Mouse (Mus musculus) MEL (cell line): ENCODE measurements around the gene Wdr4. TPM values are rescaled to one million over a fixed set of nuclear protein-coding genes. Genes with fewer than 3 reads are reported as not detected.

ENCODE experiments used
- DNase-seq: peaks from one replicate; pipeline ENCODE4 v3.0.0; 2011; ENCODE audit warnings: low read depth, low spot score
- H3K27ac ChIP-seq: 2 replicates; pipeline ENCODE4 v1.5.1; 2012; ENCODE audit warnings: low read depth, mild to moderate bottlenecking, control low read depth, low read length, moderate library complexity; ENCODE audit not compliant: control insufficient read depth
- H3K27me3 ChIP-seq, 2 experiments: fragments of 150-350 bp in 1 of 2; sonication (generic) in 1 of 2; 2 replicates each; pipeline ENCODE4 v1.6.1; 2012; ENCODE audit warnings: low read length in 2 of 2, mild to moderate bottlenecking in 2 of 2, improper control_type of control experiment in 1 of 2, moderate library complexity in 1 of 2; ENCODE audit not compliant: insufficient read depth in 2 of 2, control insufficient read depth in 1 of 2
- H3K36me3 ChIP-seq, 2 experiments: 2 replicates each; pipeline ENCODE4 v1.6.1; 2012 to 2014; ENCODE audit warnings: low read length in 2 of 2, improper control_type of control experiment in 1 of 2, inconsistent platforms in 1 of 2, mild to moderate bottlenecking in 1 of 2; ENCODE audit not compliant: insufficient read depth in 2 of 2, control insufficient read depth in 1 of 2
- H3K4me1 ChIP-seq, 2 experiments: fragments of 150-350 bp in 1 of 2; sonication (generic) in 1 of 2; 2 replicates each; pipeline ENCODE4 v1.6.1; 2012; ENCODE audit warnings: low read length in 2 of 2, improper control_type of control experiment in 1 of 2, mild to moderate bottlenecking in 1 of 2; ENCODE audit not compliant: insufficient read depth in 2 of 2, control insufficient read depth in 1 of 2
- H3K4me3 ChIP-seq, 2 experiments: fragments of 150-350 bp in 1 of 2; sonication (generic) in 1 of 2; 2 replicates each; pipeline ENCODE4 v1.5.1; 2012; ENCODE audit warnings: low read depth in 2 of 2, low read length in 2 of 2, mild to moderate bottlenecking in 2 of 2, moderate library complexity in 2 of 2, control low read depth in 1 of 2, improper control_type of control experiment in 1 of 2; ENCODE audit not compliant: control insufficient read depth in 1 of 2, insufficient read depth in 1 of 2
- H3K79me2 ChIP-seq: 2 replicates; pipeline ENCODE4 v1.6.1; 2012; ENCODE audit warnings: mild to moderate bottlenecking, low read length, moderate library complexity; ENCODE audit not compliant: control insufficient read depth, poor library complexity, insufficient read depth
- H3K9ac ChIP-seq: 2 replicates; pipeline ENCODE4 v1.6.1; 2012; ENCODE audit warnings: low read depth, mild to moderate bottlenecking, control low read depth, low read length, moderate library complexity; ENCODE audit not compliant: control insufficient read depth, poor library complexity, severe bottlenecking
- H3K9me3 ChIP-seq: fragments of 150-350 bp; sonication (generic); replicated peaks from 2 replicates; pipeline ENCODE4 v1.6.1; 2012; ENCODE audit warnings: mild to moderate bottlenecking, low read length, improper control_type of control experiment, moderate library complexity; ENCODE audit not compliant: insufficient read depth
- BHLHE40 ChIP-seq: IDR thresholded peaks from 2 replicates; pipeline ENCODE4 v1.6.1; 2012; ENCODE audit warnings: low read depth, mild to moderate bottlenecking, inconsistent platforms, low read length, improper control_type of control experiment, borderline replicate concordance
- ELF1 ChIP-seq: IDR thresholded peaks from 2 replicates; pipeline ENCODE4 v1.6.1; 2014; ENCODE audit warnings: low read depth, mild to moderate bottlenecking, inconsistent platforms, low read length, improper control_type of control experiment, moderate library complexity
- EP300 ChIP-seq, 2 experiments: IDR thresholded peaks; 2 replicates each; pipeline ENCODE4 v1.6.1; 2011; ENCODE audit warnings: improper control_type of control experiment in 2 of 2, low read length in 2 of 2, low read depth in 1 of 2, mild to moderate bottlenecking in 1 of 2
- ETS1 ChIP-seq: IDR thresholded peaks from 2 replicates; pipeline ENCODE4 v1.6.1; 2012; ENCODE audit warnings: low read depth, mild to moderate bottlenecking, inconsistent platforms, low read length, improper control_type of control experiment, moderate library complexity
- JUND ChIP-seq: IDR thresholded peaks from 2 replicates; pipeline ENCODE4 v1.6.1; 2011; ENCODE audit warnings: low read depth, mild to moderate bottlenecking, improper control_type of control experiment, low read length
- KAT2A ChIP-seq: conservative IDR thresholded peaks from 2 replicates; pipeline ENCODE4 v1.6.1; 2012; ENCODE audit warnings: low read depth, low read length, improper control_type of control experiment, inconsistent platforms
- MAFK ChIP-seq: IDR thresholded peaks from 2 replicates; pipeline ENCODE4 v1.6.1; 2011; ENCODE audit warnings: low read depth, mild to moderate bottlenecking, low read length, improper control_type of control experiment, borderline replicate concordance
- MAX ChIP-seq: IDR thresholded peaks from 2 replicates; pipeline ENCODE4 v1.6.1; 2011; ENCODE audit warnings: low read length, improper control_type of control experiment
- MXI1 ChIP-seq: IDR thresholded peaks from 2 replicates; pipeline ENCODE4 v1.6.1; 2011; ENCODE audit warnings: mild to moderate bottlenecking, low read depth, low read length, improper control_type of control experiment
- MYC ChIP-seq: IDR thresholded peaks from 2 replicates; pipeline ENCODE4 v1.6.1; 2011; ENCODE audit warnings: low read depth, mild to moderate bottlenecking, low read length, improper control_type of control experiment, moderate library complexity
- POLR2A ChIP-seq, 2 experiments: IDR thresholded peaks; 2 replicates each; pipeline ENCODE4 v1.6.1; 2011 to 2012; ENCODE audit warnings: low read length in 2 of 2, mild to moderate bottlenecking in 2 of 2, control low read depth in 1 of 2, improper control_type of control experiment in 1 of 2, low read depth in 1 of 2, moderate library complexity in 1 of 2; ENCODE audit not compliant: control insufficient read depth in 1 of 2, insufficient read depth in 1 of 2, poor library complexity in 1 of 2
- POLR2AphosphoS2 ChIP-seq: IDR thresholded peaks from 2 replicates; pipeline ENCODE4 v1.6.1; 2011; ENCODE audit warnings: low read length, improper control_type of control experiment
- SMC3 ChIP-seq: IDR thresholded peaks from 2 replicates; pipeline ENCODE4 v1.6.1; 2011; ENCODE audit warnings: low read depth, low read length, improper control_type of control experiment
- TAL1 ChIP-seq: IDR thresholded peaks from 2 replicates; pipeline ENCODE4 v1.6.1; 2012; ENCODE audit warnings: mild to moderate bottlenecking, inconsistent platforms, low read length, moderate library complexity, mixed read lengths
- TBP ChIP-seq: IDR thresholded peaks from 2 replicates; pipeline ENCODE4 v1.8.0; 2011; ENCODE audit warnings: low read depth, low read length, improper control_type of control experiment
- UBTF ChIP-seq: IDR thresholded peaks from 2 replicates; pipeline ENCODE4 v1.6.1; 2012; ENCODE audit warnings: low read depth, mild to moderate bottlenecking, inconsistent platforms, low read length, improper control_type of control experiment, moderate library complexity, borderline replicate concordance; ENCODE audit not compliant: insufficient read depth
- USF1 ChIP-seq: IDR thresholded peaks from 2 replicates; pipeline ENCODE4 v1.6.1; 2014; ENCODE audit warnings: low read depth, mild to moderate bottlenecking, inconsistent platforms, low read length, improper control_type of control experiment, moderate library complexity
- USF2 ChIP-seq, 2 experiments: IDR thresholded peaks; 2 replicates each; pipeline ENCODE4 v1.6.1; 2011 to 2012; ENCODE audit warnings: improper control_type of control experiment in 2 of 2, low read length in 2 of 2, borderline replicate concordance in 1 of 2, inconsistent platforms in 1 of 2, low read depth in 1 of 2, mild to moderate bottlenecking in 1 of 2; ENCODE audit not compliant: insufficient read depth in 1 of 2
- ZC3H11A ChIP-seq: IDR thresholded peaks from 2 replicates; pipeline ENCODE4 v1.6.1; 2012; ENCODE audit warnings: low read depth, mild to moderate bottlenecking, inconsistent platforms, low read length, improper control_type of control experiment
- ZNF384 ChIP-seq: IDR thresholded peaks from 2 replicates; pipeline ENCODE4 v1.6.1; 2012; ENCODE audit warnings: low read depth, mild to moderate bottlenecking, inconsistent platforms, low read length, improper control_type of control experiment
- polyA plus RNA-seq, 2 experiments: library from polyadenylated mRNA; stranded (reverse) in 1 of 2; unstranded in 1 of 2; fragments of >175 nt in 1 of 2; fragments of >200 nt in 1 of 2; gene quantifications; 2 replicates each; pipeline versions ENCODE4 v1.2.1 to v1.2.4; 2012; ENCODE audit warnings: low replicate concordance in 2 of 2, low read depth in 1 of 2; ENCODE audit not compliant: insufficient read length in 2 of 2, insufficient read depth in 1 of 2, missing spikeins in 1 of 2
- total RNA-seq: library from RNA; depleted of rRNA; stranded (reverse); fragments of 300-350 nt; gene quantifications from 2 replicates; pipeline ENCODE4 v1.2.3, GENCODE M21; 2012

Gene Wdr4
- total and polyA plus RNA-seq, 3 experiments, result 109 to 118 TPM; not detected in 1

DNA sequence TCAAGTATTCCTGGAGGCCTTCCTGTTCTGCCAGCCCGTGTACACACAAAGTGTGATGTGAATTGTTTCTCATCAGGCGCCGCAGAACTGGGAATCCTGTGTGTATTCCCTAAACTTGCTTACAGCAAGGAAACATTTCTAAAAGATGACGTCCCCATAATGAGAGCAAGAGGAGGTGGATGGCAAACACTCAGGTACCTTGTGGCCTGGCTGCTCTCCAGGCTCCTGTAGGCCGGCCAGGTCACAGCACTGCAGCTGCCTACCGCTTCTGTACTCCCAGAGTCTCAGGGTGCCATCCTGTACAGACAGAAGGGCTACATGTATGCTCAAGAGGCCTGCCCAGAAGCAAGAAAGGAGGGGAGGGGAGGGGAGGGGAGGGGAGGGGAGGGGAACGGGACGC lies 19.4 kb downstream of the Wdr4 start:
- Histone ChIP-seq H3K27me3 (no peaks in the 10 kb centered on the region), H3K4me3 (no peak overlapping the region), H3K9me3 (no peaks in the 10 kb centered on the region), H3K36me3 (peaks cover 0 to 9% of the 10 kb centered on the region in 2 experiments; a peak in 2 of 4 replicates), H3K9ac (no peak overlapping the region), H3K27ac (no peak overlapping the region), H3K4me1 (no peaks in the 10 kb centered on the region), H3K79me2 (peaks cover 2% of the 10 kb centered on the region; the same call in 1 of the 2 replicates)
- DNase-seq, result no peak
- TF ChIP-seq UBTF, result no peak

DNA sequence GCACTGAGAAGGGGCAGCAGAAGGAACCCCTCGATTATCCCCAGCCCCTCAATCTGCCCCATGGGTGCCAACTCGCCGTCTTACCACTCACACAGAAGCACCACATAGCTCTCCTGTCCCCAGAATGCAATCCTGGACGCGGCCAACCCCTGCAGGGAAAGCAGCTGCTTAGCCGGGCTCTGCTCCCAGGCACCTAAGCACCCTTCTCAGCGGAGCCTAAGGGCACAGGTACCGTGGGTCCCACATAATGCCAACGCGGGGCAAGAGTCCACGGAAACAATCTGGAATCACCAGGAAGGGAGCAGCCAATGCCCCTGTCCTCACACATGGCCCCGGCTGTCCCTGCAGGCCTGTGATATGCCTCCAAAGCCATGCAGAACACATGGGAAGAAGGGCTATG lies 20.1 kb downstream of the Wdr4 start:
- TF ChIP-seq JUND, result no peak
- TF ChIP-seq ETS1, result no peak
- TF ChIP-seq USF1, result no peak
- no peak for TF ChIP-seq KAT2A
- TF ChIP-seq MAFK, result no peak
- no peak for TF ChIP-seq ELF1
- no peak for TF ChIP-seq POLR2AphosphoS2
- no peak for TF ChIP-seq MAX
- TF ChIP-seq EP300 (IDR thresholded peaks at IDR 0.05; ENCODE audit: low read depth in 1 of 2, low read length in 2 of 2), result no peak
- TF ChIP-seq USF2 (IDR thresholded peaks at IDR 0.05; ENCODE audit: borderline replicate concordance in 1 of 2, insufficient read depth in 1 of 2, low read depth in 1 of 2, low read length in 2 of 2), result no peak
- TF ChIP-seq ZC3H11A, result no peak
- no peak for TF ChIP-seq MXI1
- no peak for TF ChIP-seq POLR2A (IDR thresholded peaks at IDR 0.05; ENCODE audit: control insufficient read depth in 1 of 2, insufficient read depth in 1 of 2, low read depth in 1 of 2, low read length in 2 of 2, poor library complexity in 1 of 2)
- no peak for TF ChIP-seq BHLHE40
- no peak for TF ChIP-seq MYC
- TF ChIP-seq TAL1, result no peak
- TF ChIP-seq ZNF384, result no peak
- no peak for TF ChIP-seq SMC3
- no peak for TF ChIP-seq TBP
- TF ChIP-seq, all 39 proteins: peak for 0
- peaks cover 0 to 9% of the 10 kb centered on the region in 2 experiments; a peak in 2 of 4 replicates for H3K36me3 ChIP-seq
- no peak for DNase-seq
- peaks cover 2% of the 10 kb centered on the region; the same call in 1 of the 2 replicates for H3K79me2 ChIP-seq
- no peaks in the 10 kb centered on the region for H3K9me3 ChIP-seq
- no peak overlapping the region for H3K27ac ChIP-seq
- H3K4me1 ChIP-seq, result no peaks in the 10 kb centered on the region
- H3K27me3 ChIP-seq, result no peaks in the 10 kb centered on the region
- H3K9ac ChIP-seq, result no peak overlapping the region
- H3K4me3 ChIP-seq, result no peak overlapping the region
